Mouse (Mus musculus) heart, postnatal 0 days (tissue): ENCODE results near the gene Slc22a16. TPM values are rescaled to one million over a fixed set of nuclear protein-coding genes. Genes with fewer than 3 reads are reported as not detected.

ENCODE experiments used
- ATAC-seq: fragments of 200-750 bp; cut with Nextera tagmentation; 2 replicates; pipeline ENCODE4 v1.8.0; 2017; ENCODE audit warnings: low read depth, moderate number of reproducible peaks, moderate library complexity; ENCODE audit not compliant: insufficient read depth
- DNase-seq: peaks from one replicate; pipeline ENCODE4 v3.0.0-alpha.2; 2016; ENCODE audit warnings: low spot score
- H3K27ac ChIP-seq: fragments of 300-500 bp; sonication (generic); 2 replicates; pipeline ENCODE4 v1.5.1; 2014; ENCODE audit warnings: low read depth, mild to moderate bottlenecking
- H3K27me3 ChIP-seq: fragments of 300-500 bp; sonication (generic); 2 replicates; pipeline ENCODE4 v1.6.1; 2014; ENCODE audit warnings: low read length, mixed read lengths; ENCODE audit not compliant: control insufficient read depth, insufficient read depth
- H3K36me3 ChIP-seq: fragments of 300-500 bp; sonication (generic); replicated peaks from 2 replicates; pipeline ENCODE4 v1.6.1; 2014; ENCODE audit warnings: low read length, mixed read lengths; ENCODE audit not compliant: control insufficient read depth, insufficient read depth
- H3K4me1 ChIP-seq: fragments of 300-500 bp; sonication (generic); 2 replicates; pipeline ENCODE4 v1.6.1; 2014; ENCODE audit warnings: antibody characterized with exemption; ENCODE audit not compliant: control insufficient read depth, insufficient read depth
- H3K4me2 ChIP-seq: fragments of 300-500 bp; sonication (generic); 2 replicates; pipeline ENCODE4 v1.6.1; 2014; ENCODE audit warnings: low read depth, mild to moderate bottlenecking, low read length, moderate library complexity
- H3K4me3 ChIP-seq: fragments of 300-500 bp; sonication (generic); 2 replicates; pipeline ENCODE4 v1.5.1; 2014; ENCODE audit warnings: low read depth, low read length
- H3K9ac ChIP-seq: fragments of 300-500 bp; sonication (generic); replicated peaks from 2 replicates; pipeline ENCODE4 v1.6.1; 2014; ENCODE audit warnings: low read depth, low read length, mixed read lengths
- H3K9me3 ChIP-seq: fragments of 300-500 bp; sonication (generic); replicated peaks from 2 replicates; pipeline ENCODE4 v1.6.1; 2016; ENCODE audit warnings: low read length; ENCODE audit not compliant: control insufficient read depth
- CTCF ChIP-seq: IDR thresholded peaks from 2 replicates; pipeline ENCODE4 v1.5.1; 2016; ENCODE audit warnings: antibody characterized with exemption, control low read depth, low read depth
- EP300 ChIP-seq: IDR thresholded peaks from 2 replicates; pipeline ENCODE4 v1.6.1; 2016; ENCODE audit warnings: antibody characterized with exemption, low read depth
- WGBS: fragments of 180-500 bp; shearing (Covaris S2); extraction: QIAGEN DNeasy Blood & Tissue Kit; methylation state at CpG from one replicate; pipeline ENCODE4 v1.1.7; 2014; 5-methylcytosine and 5-hydroxymethylcytosine counted together
- polyA plus RNA-seq: library from polyadenylated mRNA; unstranded; fragments of >200 nt; fragmentation: Nextera tagmentation; extraction: Ambion mirVana; gene quantifications from 2 replicates; pipeline ENCODE4 v1.2.1, GENCODE M21; 2015
- total RNA-seq: library from RNA; depleted of rRNA; stranded (reverse); fragments of >200 nt; gene quantifications from 2 replicates; pipeline ENCODE4 v1.2.3, GENCODE M21; 2014; ENCODE audit warnings: low replicate concordance

Gene Slc22a16
- total and polyA plus RNA-seq, 2 experiments from 2014 or later, result not detected

DNA sequence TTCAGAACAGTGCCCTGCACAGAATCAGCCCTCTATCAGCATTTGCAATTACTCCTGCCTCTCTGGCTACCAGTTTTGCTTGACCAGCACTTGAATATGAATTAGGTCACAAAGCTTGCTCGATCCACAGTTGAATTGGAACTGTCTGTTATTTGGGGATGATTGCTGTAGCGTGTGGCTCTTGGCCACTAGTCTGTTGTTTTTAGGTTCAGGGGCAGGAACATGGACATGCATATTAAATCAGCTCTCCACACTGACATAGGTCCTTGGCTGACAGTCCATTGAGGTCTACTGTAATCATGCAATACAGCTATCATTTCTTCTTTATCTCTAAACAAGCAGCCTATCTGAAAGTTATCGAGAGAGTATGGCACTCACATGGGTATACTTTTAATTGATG lies 62.0 kb downstream of the Slc22a16 start:
- Histone ChIP-seq H3K9ac (no peak overlapping the region), H3K9me3 (no peaks in the 10 kb centered on the region), H3K4me1 (peaks cover under 1% of the 10 kb centered on the region; the same call in 1 of the 2 replicates), H3K4me2 (peak overlapping the region; percentile 64; the same call in 1 of the 2 replicates), H3K27me3 (no peaks in the 10 kb centered on the region), H3K36me3 (no peaks in the 10 kb centered on the region), H3K4me3 (no peak overlapping the region), H3K27ac (no peak overlapping the region)
- WGBS, result 73% methylated on average over 3 of the region's 3 CpGs
- DNase-seq (no peak), ATAC-seq (no peak)
- TF ChIP-seq CTCF (no peak), EP300 (no peak)

DNA sequence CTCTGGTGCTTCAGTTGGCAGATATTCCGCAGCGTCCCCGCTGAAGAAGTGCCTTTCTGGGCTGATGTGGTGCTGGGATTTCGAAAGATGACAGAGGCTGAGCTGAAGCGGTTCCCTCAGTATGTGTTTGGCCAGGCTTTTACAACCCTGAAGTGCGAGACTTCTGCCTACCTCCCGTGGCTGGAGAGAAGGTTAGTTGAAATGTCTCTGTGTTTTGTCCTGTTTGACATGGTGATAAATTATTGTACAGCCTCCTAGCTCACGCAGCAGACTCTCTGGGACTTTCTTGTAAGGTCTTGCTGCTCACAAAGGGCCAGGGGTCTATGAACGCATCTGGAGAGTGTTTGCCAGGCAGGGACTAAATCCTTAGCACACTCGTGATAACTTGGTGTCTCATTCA lies 67.2 kb downstream of the Slc22a16 start:
- whole genome bisulfite sequencing, result 31% methylated on average over 10 of the region's 10 CpGs
- no peak overlapping the region for H3K9ac ChIP-seq
- no peak for ATAC-seq

DNA sequence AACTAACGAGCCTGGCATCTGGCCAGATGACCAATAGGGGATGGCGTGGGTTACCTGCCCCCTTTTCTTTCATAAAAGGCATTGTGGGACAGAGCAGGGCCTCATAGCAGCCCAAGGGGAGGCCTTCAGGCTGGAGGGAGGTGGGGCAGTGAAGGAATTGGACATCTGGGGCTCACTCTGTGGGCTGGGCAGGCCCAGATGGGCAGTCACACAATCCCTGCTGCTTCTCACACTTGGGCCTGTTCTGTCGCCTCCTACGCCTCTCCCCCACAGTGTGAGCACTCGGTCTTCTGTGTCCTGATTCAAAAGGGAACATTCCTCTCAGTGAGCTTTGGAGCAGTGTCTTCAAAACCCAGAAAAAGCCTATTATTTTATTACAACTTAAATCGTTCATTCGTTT lies 68.1 kb downstream of the Slc22a16 start:
- H3K4me3 ChIP-seq, result no peak overlapping the region
- no peak overlapping the region; the same call in 1 of the 2 replicates for H3K9ac ChIP-seq
- H3K27me3 ChIP-seq, result no peaks in the 10 kb centered on the region
- peak; percentile 40; the same call in 1 of the 2 replicates for ATAC-seq
- no peak for TF ChIP-seq CTCF
- TF ChIP-seq EP300, result no peak
- H3K36me3 ChIP-seq, result no peaks in the 10 kb centered on the region; the same call in 1 of the 2 replicates
- no peaks in the 10 kb centered on the region for H3K9me3 ChIP-seq
- no peak for DNase-seq
- peak overlapping the region; percentile 52; the same call in 1 of the 2 replicates for H3K27ac ChIP-seq
- no peak overlapping the region for H3K4me2 ChIP-seq
- peaks cover 4% of the 10 kb centered on the region; the same call in 1 of the 2 replicates for H3K4me1 ChIP-seq
- WGBS, result 51% methylated on average over 7 of the region's 7 CpGs

More for the DNA sequence above, 67.2 kb downstream of the Slc22a16 start:
- peak overlapping the region; percentile 4; the same call in 1 of the 2 replicates for H3K27ac ChIP-seq
- peaks cover 4% of the 10 kb centered on the region; the same call in 1 of the 2 replicates for H3K4me1 ChIP-seq
- H3K4me2 ChIP-seq, result no peak overlapping the region
- H3K9me3 ChIP-seq, result no peaks in the 10 kb centered on the region
- H3K4me3 ChIP-seq, result no peak overlapping the region
- no peaks in the 10 kb centered on the region; the same call in 1 of the 2 replicates for H3K36me3 ChIP-seq
- no peak for DNase-seq
- H3K27me3 ChIP-seq, result no peaks in the 10 kb centered on the region
- TF ChIP-seq CTCF (no peak), EP300 (no peak)

DNA sequence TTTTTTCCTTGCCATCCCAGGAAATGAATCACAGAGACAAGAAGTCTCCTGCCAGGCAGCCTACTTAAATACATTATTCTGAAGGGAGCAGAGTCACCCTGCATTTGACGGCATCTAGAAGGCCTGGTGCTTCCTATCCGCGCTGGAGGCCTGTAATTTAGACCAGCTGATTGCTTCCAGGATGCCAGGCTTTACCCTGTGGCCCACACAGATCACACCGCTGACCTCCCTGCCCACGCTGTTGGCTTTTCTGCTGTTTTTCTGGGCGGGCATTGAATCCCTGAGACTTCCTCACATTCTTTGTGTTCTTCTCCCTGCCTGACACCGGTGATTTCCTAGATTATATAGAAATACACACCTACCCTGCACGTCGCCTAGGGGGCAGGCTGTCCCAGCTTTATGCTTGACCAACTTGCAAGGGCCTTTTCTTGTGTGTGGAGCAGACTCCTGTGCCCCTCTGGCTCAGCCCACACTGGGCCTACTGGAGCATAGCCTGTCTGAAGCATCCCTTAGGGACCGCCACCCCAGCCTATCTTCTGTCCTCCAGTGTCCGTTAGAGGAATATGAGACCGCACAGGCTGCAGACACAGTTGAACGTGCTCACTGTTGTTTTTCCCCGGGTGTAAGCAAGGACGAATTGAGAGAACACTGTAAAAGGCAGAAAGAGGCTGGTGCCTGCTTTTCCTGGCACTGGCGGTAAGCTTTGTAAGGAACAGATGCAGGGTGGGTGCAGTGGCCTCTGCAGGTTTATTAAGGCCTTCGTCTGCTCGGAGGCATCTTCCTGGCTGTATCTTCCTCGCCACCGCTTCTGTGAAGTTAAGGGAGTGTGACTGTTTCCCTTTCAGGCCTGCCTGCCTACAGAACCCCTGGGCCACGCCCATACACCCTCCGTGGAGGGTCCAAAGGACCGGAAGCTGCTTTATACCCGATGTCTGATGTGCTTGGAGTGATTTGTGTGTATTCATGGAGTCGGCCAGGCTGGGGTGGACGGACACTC lies 69.0 kb downstream of the Slc22a16 start:
- H3K4me2 ChIP-seq, result no peak overlapping the region
- TF ChIP-seq CTCF (no peak), EP300 (no peak)
- no peak for DNase-seq
- 73% methylated on average over 26 of the region's 26 CpGs for WGBS
- no peaks in the 10 kb centered on the region for H3K9me3 ChIP-seq
- H3K27me3 ChIP-seq, result no peaks in the 10 kb centered on the region
- H3K4me3 ChIP-seq, result no peak overlapping the region
- no peak overlapping the region for H3K9ac ChIP-seq
- no peaks in the 10 kb centered on the region; the same call in 1 of the 2 replicates for H3K36me3 ChIP-seq
- no peak overlapping the region for H3K27ac ChIP-seq
- no peak for ATAC-seq
- peaks cover 4% of the 10 kb centered on the region; the same call in 1 of the 2 replicates for H3K4me1 ChIP-seq

DNA sequence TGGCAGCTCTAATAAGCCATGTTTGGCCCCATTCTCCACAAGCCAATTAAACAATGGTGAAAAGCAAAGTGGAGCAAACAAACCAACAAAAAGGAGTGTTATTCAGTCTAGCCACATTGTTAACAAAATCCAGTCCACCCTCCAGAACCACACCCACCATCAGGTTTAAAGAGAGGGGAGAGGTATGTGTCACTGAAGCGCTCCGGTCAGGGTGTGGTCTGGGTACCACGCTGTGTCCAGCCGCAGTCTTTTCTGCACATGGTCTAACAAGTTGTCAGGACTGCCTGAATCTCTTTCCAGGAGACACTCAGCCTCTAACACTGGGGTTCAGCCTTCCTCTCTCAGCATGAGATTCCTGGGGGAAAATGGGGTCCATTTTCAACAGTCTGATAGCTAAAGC lies 70.3 kb downstream of the Slc22a16 start:
- H3K27me3 ChIP-seq, result no peaks in the 10 kb centered on the region
- H3K4me1 ChIP-seq, result peaks cover 4% of the 10 kb centered on the region; the same call in 1 of the 2 replicates
- H3K4me2 ChIP-seq, result no peak overlapping the region
- no peak overlapping the region for H3K9ac ChIP-seq
- no peak for DNase-seq
- H3K4me3 ChIP-seq, result no peak overlapping the region
- no peaks in the 10 kb centered on the region; the same call in 1 of the 2 replicates for H3K36me3 ChIP-seq
- H3K27ac ChIP-seq, result no peak overlapping the region
- ATAC-seq, result no peak
- 91% methylated on average over 4 of the region's 4 CpGs for WGBS
- TF ChIP-seq CTCF (no peak), EP300 (no peak)
- H3K9me3 ChIP-seq, result no peaks in the 10 kb centered on the region
